Mouse (Mus musculus) bone marrow macrophage, adult 2 months (primary cell): ENCODE data around the gene Armt1.

Experiments used
- CTCF ChIP-seq: IDR thresholded peaks from 2 replicates; pipeline ENCODE4 v1.5.1; 2012; ENCODE audit warnings: low read depth, mild to moderate bottlenecking, low read length, moderate library complexity
- POLR2A ChIP-seq: IDR thresholded peaks from 2 replicates; pipeline ENCODE4 v1.6.1; 2012; ENCODE audit warnings: mild to moderate bottlenecking, low read depth, low read length, borderline replicate concordance

GRCm38 (mm10) chr10:4430826-4431225 is 1.4 kb upstream of the Armt1 start:
- TF ChIP-seq CTCF: no peak
- TF ChIP-seq POLR2A: no peak
